Mouse (Mus musculus): ENCODE data around the gene Utp20.

DNA sequence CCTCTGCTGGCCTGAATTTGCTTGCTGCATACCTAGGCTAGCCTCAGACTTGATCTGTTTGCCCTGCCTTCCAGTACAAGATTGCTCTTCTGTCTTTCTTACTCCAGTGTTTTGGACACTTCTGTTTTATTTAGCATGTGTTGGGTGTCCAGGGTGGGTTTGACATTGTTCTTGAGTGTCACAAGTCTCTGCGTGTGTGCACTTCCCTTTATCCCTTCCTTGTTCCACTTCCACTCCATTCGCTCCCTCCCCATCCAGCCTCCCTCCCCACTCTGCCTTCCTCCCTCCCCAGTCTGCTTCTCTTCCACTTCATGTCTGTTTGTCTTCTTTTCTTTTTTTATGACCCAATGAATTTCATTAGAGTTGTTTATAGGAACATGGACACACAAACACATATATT is 85.2 kb downstream of the Utp20 start:
- TF ChIP-seq CTCF (IDR thresholded peaks at IDR 0.05; ENCODE audit: low read depth) (no peak), EP300 (IDR thresholded peaks at IDR 0.05; ENCODE audit: low read depth) (no peak)
